Mouse (Mus musculus) ovary, postnatal 10 days (tissue): ENCODE data around the gene Wdr62.
"Not testable (repeated sequence)": the region's sequence is repeated elsewhere in the genome, so short reads cannot be mapped to it uniquely, and the experiment has no call there.

ENCODE experiments used
- DNase-seq: peaks from one replicate; pipeline ENCODE4 v3.0.0; 2022; ENCODE audit warnings: low spot score

The Wdr62 gene

DNA sequence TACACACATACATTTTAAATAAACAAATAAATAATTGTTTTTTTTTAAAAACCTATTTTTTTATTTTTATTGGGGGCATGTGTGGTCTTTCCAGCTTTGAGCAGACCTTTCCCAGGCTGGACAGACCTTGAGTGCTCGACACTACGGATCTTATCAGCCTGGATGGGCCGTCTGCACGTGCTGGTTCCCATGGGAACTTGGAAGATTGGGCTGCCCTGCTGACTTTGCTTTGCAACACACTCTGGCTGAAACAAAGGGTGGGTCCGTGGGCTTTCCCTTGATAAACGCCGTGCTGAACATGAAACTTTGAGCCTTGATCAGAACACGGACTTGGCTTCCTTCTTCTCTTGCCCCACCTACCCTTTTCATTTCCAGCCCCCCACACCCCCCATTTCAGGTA, 75.8 kb downstream of the Wdr62 start:
- no peak for DNase-seq

DNA sequence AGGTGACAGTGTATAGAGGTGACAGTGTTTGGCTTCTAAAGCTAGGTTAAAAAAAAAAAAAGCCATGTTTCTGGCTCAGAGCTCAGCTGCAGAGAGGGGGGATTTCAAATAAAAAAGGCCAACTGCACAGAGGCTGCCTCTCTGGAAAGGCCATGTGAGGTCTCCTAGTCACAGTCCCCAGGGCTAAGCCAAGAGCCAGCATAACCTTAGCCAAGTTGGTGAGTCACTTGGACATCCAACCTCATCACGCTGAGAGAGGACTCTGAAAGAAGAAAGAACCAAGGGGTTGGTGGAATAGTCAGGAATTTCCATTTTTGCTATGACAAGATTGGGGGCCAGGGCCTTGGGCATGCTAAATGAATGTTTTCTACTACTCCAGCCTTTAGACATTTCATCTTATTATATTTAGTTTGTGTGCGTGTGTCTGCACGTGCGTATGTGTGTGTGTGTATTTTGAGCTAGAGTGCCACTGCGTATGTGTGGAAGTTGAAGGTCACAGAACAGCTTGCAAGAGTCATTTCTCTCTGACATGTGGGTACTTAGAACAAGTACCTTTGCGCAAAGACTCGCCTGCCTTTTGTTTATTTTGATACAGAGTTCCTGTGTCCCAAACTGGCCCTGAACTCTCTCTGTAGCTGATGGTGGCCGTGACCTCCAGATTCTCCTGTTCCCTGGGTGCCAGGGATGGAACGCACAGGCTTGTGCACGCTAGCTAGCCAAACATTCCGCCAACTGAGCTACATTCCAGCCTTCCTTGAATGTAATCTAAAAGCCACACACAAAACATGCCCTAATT, 77.1 kb downstream of the Wdr62 start:
- DNase-seq = no peak

DNA sequence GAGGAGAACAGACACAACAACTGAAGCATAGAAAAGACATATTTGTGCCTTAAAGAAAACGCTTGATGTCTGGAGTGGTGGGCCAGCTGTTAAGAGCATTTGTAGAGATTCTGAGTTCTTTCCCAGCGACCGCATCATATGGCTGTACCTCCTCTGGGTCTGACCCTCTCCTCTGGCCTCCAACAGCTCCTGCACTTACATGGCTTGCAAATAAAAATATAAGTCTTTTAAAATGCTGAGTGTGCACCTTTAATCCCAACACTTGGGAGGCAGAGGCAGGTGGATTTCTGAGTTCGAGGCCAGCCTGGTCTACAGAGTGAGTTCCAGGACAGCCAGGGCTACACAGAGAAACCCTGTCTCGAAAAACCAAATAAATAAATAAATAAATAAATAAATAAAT, 79.6 kb downstream of the Wdr62 start:
- DNase-seq = not testable (repeated sequence)

DNA sequence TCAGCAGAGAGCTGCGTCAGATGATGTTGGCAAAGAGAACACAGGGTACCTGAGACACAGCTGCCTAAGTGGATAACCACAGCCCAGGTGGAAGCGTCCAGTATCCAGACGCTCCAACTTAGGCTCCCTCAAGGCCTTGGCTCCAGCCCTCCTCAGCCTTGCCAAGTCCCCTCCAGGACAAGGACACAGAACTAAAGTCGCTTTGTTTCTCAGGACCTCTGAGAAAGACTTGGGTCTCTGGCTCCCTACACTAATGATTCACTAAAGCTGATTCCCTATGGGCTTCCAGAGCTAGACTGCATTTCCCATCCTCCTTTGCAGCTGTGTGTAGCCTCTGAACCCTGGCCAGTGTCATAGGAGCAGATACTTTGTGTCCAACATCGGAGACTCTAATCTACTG, 80.0 kb downstream of the Wdr62 start:
- DNase-seq = no peak

DNA sequence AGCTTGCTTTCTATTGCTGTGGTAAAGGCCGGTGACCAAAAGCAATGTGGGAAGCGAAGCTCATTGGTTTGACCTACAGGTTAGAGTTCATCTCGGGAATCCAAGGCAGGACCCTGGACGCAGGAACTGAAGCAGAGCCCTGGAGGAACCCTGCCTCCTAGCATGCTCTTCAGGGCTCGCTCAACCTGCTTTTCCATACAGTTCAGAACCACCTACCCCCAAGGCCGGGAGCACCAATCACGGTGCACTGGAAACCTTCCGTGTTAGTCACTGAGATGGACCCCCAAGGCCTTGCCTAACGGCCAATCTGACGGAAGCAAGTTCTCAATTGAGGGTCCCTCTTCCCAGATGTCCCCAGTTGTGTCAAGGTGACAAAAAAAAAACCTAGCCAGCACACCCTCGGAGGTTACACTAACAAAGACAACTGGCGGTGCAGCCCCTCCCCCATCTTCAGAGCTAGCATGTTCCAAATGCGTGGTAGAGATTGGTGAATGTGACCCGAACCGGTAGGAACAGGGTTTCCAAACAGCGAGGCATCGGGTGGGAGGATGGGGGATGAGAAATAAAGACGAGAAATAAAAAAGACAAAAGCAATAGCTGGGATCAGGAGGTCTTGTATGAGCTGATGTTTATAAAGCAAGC, 80.6 kb downstream of the Wdr62 start:
- no peak for DNase-seq

DNA sequence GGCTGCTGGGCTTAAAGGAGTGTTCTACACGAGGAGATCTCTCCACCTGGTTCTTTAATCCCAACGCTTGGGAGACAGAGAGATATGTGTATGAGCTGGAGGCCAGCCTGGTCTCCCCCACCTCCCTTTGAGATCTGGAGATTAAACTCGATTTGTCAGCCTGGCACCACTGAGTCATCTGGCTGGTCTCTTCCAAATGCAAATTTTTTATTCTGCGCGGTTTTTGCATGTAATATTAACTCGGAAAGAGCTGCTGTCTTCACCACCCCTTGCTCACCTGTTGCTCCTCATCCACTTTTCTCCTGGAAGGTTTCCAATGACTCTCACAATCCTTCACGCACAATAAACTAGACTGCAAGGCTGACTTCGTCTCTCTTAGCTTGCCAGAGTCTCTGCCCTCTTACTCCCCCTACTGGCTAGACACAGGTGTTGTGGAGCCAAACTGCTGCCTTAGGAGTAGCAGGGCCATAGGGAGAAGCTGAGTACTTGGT, 81.7 kb downstream of the Wdr62 start, which contains the start of gene Capns1:
TSS of gene Capns1 (minus strand) at position 331 of the 491 bp plus-strand sequence.
- no peak for DNase-seq

DNA sequence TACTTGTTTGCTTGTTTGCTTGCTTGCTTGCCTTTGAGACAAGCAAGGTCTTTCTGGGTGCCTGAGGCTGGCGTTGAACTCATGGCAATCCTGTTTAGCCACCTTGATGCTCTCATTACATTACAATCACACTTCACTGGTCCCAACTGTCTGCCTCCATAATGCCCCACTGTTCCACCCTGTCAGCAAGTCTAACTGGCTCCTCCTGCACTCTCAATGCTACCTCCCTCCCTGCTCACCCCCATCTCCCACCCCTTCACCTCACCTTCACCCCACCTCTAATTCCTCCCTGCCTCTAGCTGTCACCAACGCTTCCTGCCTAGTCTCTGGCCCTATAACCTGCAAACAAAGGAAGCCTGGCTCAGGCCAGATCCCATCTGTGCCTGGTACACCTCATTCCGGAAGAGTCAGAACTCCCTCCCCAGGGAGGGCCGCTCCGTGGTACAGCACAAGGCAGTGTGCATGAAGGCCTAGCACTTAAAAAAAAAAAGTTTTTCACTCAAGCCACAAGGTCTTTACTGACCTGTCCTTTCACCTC, 82.6 kb downstream of the Wdr62 start:
- no peak for DNase-seq

DNA sequence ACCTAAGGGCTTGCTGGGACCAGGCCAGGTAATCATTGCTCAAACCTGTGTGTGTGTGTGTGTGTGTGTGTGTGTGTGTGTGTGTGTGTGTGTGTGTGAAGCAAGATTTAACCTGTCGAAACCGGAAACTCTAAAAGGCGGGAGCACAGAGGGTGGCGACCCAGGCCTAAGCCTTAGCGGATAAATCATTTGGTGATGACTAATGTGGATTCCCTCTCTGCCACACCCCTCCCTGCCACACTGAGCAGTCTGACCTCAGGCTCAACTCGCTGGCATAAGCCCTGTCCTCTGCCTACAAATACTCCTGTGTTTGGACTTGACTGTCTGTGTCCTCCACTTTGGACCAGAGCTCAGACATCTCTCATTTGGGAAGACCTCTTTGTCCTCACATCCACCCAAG, 84.0 kb downstream of the Wdr62 start:
- DNase-seq = no peak

DNA sequence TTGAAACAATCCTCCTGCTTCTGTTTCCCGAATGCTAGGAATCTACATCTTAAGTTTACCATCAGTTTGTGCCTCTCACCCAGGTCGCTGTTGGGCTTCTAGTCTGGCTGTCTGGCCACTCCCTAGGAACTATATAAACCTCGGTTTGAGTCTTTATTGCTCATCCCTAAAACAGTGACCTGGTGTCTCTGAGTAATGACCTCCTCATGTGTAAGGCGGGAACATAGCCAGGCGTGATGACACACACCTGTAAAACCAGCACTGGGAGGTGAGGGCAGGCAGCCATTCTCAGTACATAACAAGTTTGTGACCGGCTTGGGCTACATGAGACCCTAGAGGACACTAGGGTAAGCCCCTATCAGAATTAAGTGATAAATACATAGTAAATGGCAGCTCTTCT, 84.8 kb downstream of the Wdr62 start:
- no peak for DNase-seq

DNA sequence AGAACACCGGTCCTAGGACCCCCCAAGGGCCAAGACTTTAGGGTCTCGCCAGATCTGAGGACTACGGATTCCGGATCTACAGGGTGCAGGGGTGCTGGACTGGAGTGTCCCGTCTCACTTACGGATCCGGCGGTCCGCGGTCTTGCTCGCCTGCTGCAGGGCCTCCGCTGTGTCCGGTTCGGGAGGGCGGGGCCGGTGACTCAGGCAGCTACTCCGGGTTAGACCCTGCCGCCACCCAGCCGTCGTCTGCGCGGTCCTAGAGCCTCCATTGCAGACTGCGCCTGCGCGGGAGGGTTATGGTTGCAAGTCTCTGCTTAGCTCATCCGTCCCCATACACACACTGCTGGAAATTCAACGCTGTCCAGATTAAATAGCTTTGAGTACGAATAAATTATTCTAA, 85.3 kb downstream of the Wdr62 start:
- DNase-seq = peak; percentile 80

DNA sequence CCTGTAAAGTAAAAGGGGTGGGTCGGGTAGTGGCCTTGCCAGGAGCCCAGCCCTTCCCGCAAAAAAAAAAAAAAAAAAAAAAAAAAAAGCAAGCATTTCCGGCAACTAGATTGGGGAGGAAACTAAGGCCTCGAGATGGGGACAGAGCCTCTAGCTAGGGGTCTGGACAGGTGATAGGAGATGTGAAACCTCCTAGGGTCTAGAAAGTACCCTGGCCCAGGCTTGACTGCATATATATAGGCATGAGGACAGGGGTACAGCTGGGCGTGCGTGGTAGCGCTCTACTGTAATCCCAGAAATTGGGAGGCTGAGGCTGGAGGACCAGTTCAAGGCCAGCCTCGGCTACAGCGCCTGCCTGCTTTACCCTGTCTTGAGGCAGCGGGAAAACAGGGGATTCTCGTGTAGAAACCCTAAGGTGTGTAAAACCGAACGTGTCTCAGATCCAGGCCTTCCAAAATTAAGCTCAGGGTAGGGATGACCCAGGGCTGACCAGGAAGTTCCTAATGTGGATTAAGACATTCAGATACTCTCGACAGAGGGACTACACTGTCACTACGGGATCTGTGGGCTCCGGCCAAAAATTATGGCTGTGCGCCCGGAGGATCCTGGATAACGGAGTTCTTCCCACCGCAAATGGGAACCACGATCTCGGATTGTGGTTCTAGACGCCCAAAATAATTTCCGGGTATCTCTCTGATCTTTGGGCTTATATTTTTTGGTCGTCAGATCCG, 86.0 kb downstream of the Wdr62 start:
- peak; percentile 31 for DNase-seq

DNA sequence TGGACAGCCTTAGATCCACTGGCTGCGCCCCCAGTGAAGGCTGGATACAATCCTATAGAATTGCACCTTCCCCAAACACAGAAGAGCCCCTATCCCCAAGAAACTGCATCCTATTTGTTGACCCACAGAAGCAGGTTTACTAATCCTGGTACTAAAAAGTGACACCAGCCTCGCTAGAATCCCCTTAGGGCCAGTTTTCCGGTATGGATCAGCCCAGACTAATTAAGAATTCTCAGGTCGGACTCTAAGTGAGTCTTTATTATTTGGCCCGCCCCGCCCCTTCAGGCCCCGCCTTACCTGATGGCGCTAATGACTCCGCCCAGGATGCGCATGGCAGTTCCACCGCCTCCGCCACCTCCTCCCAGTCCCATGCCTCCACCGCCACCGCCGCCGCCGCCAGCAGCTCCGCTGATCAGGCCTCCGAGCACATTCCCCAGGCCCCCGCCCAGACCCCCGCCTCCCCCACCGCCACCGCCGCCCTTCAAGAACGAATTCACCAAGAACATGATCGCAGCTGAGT, 86.6 kb downstream of the Wdr62 start:
- peak; percentile 52 for DNase-seq

DNA sequence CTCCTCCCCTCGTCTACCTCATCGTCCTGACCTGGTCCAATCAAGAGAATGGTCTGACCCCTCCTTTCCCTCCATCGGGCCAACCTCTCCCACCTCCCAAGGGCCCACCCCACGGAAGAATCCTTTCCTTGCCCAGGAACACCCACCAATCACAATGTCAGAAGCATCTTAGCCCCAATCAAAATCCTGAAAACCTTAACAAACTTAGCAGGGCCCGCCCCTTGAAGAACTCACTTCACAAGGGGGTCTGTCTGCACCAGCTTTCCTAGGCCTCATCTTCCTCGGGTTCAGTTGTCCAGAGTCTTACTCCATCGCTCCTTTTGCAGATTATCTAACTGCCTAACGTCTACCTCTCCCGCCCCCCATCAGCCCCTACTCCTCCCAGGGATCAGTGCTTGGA, 87.2 kb downstream of the Wdr62 start:
- no peak for DNase-seq

DNA sequence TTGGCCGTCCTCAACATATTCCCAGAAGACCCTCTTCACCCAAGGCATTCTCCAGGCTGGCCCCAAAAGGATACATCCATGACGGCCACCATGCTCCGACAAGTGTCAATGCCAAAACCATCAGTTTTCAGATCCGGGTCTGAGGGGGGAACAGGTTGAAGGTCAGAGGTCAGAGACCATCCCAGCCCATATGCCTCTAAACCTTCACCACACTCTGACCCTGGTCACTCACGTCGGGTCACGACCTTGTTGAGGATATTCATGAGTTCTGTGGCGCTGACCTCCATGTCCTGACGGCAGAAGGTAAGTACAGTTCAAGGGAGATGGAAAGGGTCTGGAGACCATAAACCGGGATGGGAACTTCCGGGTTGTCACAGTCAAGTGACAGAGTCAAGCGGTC, 88.1 kb downstream of the Wdr62 start:
- DNase-seq = no peak
